Mouse (Mus musculus) forebrain, embryonic 16.5 days (tissue): ENCODE results near the gene Tardbp. TPM values are rescaled to one million over a fixed set of nuclear protein-coding genes. Genes with fewer than 3 reads are reported as not detected.

ENCODE experiments used
- ATAC-seq: fragments of 200-750 bp; cut with Nextera tagmentation; 2 replicates; pipeline ENCODE4 v1.8.0; 2017; ENCODE audit warnings: mild to moderate bottlenecking, moderate library complexity
- H3K27ac ChIP-seq: fragments of 300-500 bp; sonication (generic); 2 replicates; pipeline ENCODE4 v1.5.1; 2014; ENCODE audit warnings: low read length, control low read depth
- H3K27me3 ChIP-seq: fragments of 300-500 bp; sonication (generic); replicated peaks from 2 replicates; pipeline ENCODE4 v1.6.1; 2014; ENCODE audit warnings: low read length; ENCODE audit not compliant: control insufficient read depth, insufficient read depth
- H3K36me3 ChIP-seq: fragments of 300-500 bp; sonication (generic); 2 replicates; pipeline ENCODE4 v1.6.1; 2014; ENCODE audit not compliant: control insufficient read depth, insufficient read depth
- H3K4me1 ChIP-seq: fragments of 300-500 bp; sonication (generic); replicated peaks from 2 replicates; pipeline ENCODE4 v1.6.1; 2014; ENCODE audit warnings: low read length; ENCODE audit not compliant: control insufficient read depth, insufficient read depth
- H3K4me2 ChIP-seq: fragments of 300-500 bp; sonication (generic); 2 replicates; pipeline ENCODE4 v1.6.1; 2014; ENCODE audit warnings: mild to moderate bottlenecking, low read length, control low read depth
- H3K4me3 ChIP-seq: fragments of 300-500 bp; sonication (generic); replicated peaks from 2 replicates; pipeline ENCODE4 v1.5.1; 2014; ENCODE audit warnings: mild to moderate bottlenecking, low read length, control low read depth
- H3K9ac ChIP-seq: fragments of 300-500 bp; sonication (generic); replicated peaks from 2 replicates; pipeline ENCODE4 v1.6.1; 2014; ENCODE audit warnings: low read depth, low read length, control low read depth
- H3K9me3 ChIP-seq: fragments of 300-500 bp; sonication (generic); 2 replicates; pipeline ENCODE4 v1.6.1; 2016; ENCODE audit warnings: low read length; ENCODE audit not compliant: control insufficient read depth
- WGBS: fragments of 180-500 bp; shearing (Covaris S2); extraction: QIAGEN DNeasy Blood & Tissue Kit; methylation state at CpG from one replicate; pipeline ENCODE4 v1.1.7; 2014; 5-methylcytosine and 5-hydroxymethylcytosine counted together
- polyA plus RNA-seq: library from polyadenylated mRNA; unstranded; fragments of >200 nt; fragmentation: Nextera tagmentation; extraction: Ambion mirVana; gene quantifications from 2 replicates; pipeline ENCODE4 v1.2.1, GENCODE M21; 2015

The Tardbp gene
- polyA plus RNA-seq, 1 experiment from 2014 or later, result 277 TPM

- Histone ChIP-seq H3K4me2 (no peak overlapping the region), H3K9me3 (no peaks in the 10 kb centered on the region), H3K4me3 (no peak overlapping the region), H3K4me1 (no peaks in the 10 kb centered on the region), H3K27me3 (no peaks in the 10 kb centered on the region), H3K27ac (no peak overlapping the region), H3K36me3 (peaks cover 13% of the 10 kb centered on the region; the same call in 1 of the 2 replicates), H3K9ac (no peak overlapping the region)
- ATAC-seq, result no peak
- 87% methylated on average over 4 of the region's 4 CpGs for WGBS
Measured at GRCm38 (mm10) chr4:148583257-148583656, 43.6 kb downstream of the Tardbp start.

- 93% methylated on average over 5 of the region's 5 CpGs for WGBS
- Histone ChIP-seq H3K4me2 (no peak overlapping the region), H3K27me3 (no peaks in the 10 kb centered on the region), H3K36me3 (peaks cover 25% of the 10 kb centered on the region), H3K27ac (no peak overlapping the region), H3K4me3 (no peak overlapping the region), H3K9me3 (no peaks in the 10 kb centered on the region), H3K9ac (no peak overlapping the region), H3K4me1 (no peaks in the 10 kb centered on the region)
- ATAC-seq, result 0 out of 2 replicates have a peak, but pooled peaks have one; percentile 38
Measured at GRCm38 (mm10) chr4:148581422-148581821, 45.4 kb downstream of the Tardbp start.

GRCm38 (mm10) chr4:148580765-148581164 lies 46.1 kb downstream of the Tardbp start:
- no peaks in the 10 kb centered on the region for H3K9me3 ChIP-seq
- no peaks in the 10 kb centered on the region for H3K27me3 ChIP-seq
- no peaks in the 10 kb centered on the region for H3K4me1 ChIP-seq
- no peak overlapping the region for H3K27ac ChIP-seq
- H3K4me3 ChIP-seq, result no peak overlapping the region
- H3K9ac ChIP-seq, result no peak overlapping the region
- no peak overlapping the region for H3K4me2 ChIP-seq
- 88% methylated on average over 9 of the region's 9 CpGs for WGBS
- 0 out of 2 replicates have a peak, but pooled peaks have one; percentile 4 for ATAC-seq
- peaks cover 31% of the 10 kb centered on the region for H3K36me3 ChIP-seq

DNA sequence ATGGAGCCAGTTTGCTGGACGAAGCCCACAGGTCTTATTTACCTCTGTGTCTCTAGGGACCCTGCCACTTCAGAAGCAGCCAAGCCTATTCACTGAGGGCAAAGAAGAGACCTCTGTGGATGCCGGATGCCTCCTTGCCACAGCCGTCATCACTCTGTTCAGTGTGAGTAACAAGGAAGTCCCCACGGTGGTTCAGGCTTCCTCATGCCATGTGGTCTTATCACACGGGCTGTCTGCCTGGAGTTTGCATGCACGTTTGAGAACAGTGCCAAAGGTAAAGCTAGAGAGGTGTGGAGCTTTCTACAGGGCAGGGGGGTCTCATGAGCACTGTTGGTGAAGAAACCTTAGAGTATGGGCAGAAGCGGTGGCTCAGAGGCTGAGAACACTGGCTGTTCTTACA lies 53.6 kb downstream of the Tardbp start:
- no peaks in the 10 kb centered on the region for H3K9me3 ChIP-seq
- H3K4me3 ChIP-seq, result no peak overlapping the region
- H3K9ac ChIP-seq, result no peak overlapping the region
- H3K4me1 ChIP-seq, result no peaks in the 10 kb centered on the region
- WGBS, result 92% methylated on average over 7 of the region's 7 CpGs
- H3K27ac ChIP-seq, result no peak overlapping the region
- H3K27me3 ChIP-seq, result no peaks in the 10 kb centered on the region
- no peak overlapping the region for H3K4me2 ChIP-seq
- H3K36me3 ChIP-seq, result peaks cover 79% of the 10 kb centered on the region
- no peak for ATAC-seq

DNA sequence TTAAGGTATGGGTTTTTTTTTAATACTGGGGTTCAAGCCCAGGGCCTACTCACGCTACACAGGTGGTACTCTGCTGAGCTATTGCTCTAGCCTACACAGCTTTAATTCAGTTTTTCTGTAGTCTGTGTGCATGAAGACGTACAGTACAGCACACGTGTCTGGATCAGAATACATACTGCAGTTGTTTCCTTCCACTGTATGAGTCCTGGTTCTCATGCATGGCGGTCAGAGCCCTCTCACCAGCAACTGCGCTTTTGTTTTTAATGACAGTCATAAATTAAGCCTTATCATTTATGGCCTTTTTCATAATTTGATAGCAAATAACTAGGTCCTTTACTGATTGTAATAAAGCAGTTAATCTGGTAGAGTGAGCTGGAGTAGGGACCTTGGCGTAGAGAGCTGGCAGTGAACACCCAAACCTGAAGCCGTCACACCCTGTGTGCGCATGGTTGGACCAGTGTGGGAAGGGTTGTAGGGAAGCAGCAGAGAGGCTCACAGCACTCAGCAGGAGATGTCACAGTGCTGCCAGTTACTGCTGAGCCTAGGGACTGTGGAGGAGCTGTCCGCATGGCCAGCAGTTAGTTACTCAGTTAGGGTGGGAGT lies 56.0 kb downstream of the Tardbp start:
- no peak overlapping the region for H3K9ac ChIP-seq
- no peak for ATAC-seq
- WGBS, result 96% methylated on average over 9 of the region's 9 CpGs
- H3K4me3 ChIP-seq, result no peak overlapping the region
- H3K27me3 ChIP-seq, result no peaks in the 10 kb centered on the region
- H3K9me3 ChIP-seq, result no peaks in the 10 kb centered on the region
- H3K36me3 ChIP-seq, result peaks cover 78% of the 10 kb centered on the region
- no peak overlapping the region for H3K27ac ChIP-seq
- H3K4me2 ChIP-seq, result no peak overlapping the region
- no peaks in the 10 kb centered on the region for H3K4me1 ChIP-seq

DNA sequence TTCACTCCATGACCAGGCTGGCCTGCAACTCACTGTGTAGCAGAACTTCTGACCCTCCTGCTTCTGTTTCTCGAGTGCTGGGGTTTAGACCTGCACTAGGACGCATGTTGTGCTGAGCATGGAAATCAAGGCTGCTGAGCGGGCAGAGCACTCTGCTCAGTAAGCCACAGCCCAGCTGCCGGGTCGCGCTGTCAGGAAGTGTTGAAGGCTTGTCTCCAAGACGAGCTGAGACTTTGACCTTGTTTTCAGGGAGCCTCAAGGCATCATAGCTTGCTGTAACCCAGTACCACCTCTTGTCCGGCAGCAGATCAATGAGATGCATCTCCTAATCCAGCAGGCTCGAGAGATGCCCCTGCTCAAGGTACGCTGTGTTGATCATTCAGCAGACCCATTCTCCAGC lies 56.7 kb downstream of the Tardbp start:
- Histone ChIP-seq H3K4me3 (no peak overlapping the region), H3K27me3 (no peaks in the 10 kb centered on the region), H3K4me2 (no peak overlapping the region), H3K4me1 (no peaks in the 10 kb centered on the region), H3K27ac (no peak overlapping the region), H3K36me3 (peaks cover 77% of the 10 kb centered on the region), H3K9ac (no peak overlapping the region), H3K9me3 (no peaks in the 10 kb centered on the region)
- ATAC-seq, result no peak
- WGBS, result 91% methylated on average over 10 of the region's 10 CpGs

DNA sequence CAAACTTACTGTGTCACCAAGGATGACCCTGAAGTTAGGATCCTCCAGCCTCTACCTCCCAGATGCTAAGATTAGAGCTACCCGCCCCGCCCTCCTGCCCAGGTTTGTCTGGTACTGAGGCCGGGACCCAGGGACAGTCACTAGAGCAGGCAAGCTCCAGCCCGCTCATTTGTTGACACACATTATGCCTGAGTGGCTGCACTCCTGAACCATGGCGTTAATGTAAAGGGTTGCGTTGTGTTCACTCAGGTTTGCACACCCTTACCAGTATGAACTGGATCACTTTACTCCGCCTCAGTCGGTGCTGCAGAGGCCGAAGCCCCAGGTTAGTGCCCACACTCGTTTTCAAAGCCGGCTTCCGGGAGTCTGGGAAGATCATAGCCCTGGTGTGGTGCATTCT lies 63.2 kb downstream of the Tardbp start:
- H3K4me2 ChIP-seq, result no peak overlapping the region
- no peak overlapping the region for H3K27ac ChIP-seq
- no peaks in the 10 kb centered on the region for H3K27me3 ChIP-seq
- no peak overlapping the region for H3K4me3 ChIP-seq
- H3K4me1 ChIP-seq, result peaks cover 8% of the 10 kb centered on the region
- no peak for ATAC-seq
- H3K36me3 ChIP-seq, result peaks cover 67% of the 10 kb centered on the region
- 93% methylated on average over 12 of the region's 12 CpGs for WGBS
- no peaks in the 10 kb centered on the region for H3K9me3 ChIP-seq
- no peak overlapping the region for H3K9ac ChIP-seq

- peaks cover 59% of the 10 kb centered on the region for H3K36me3 ChIP-seq
- no peaks in the 10 kb centered on the region for H3K27me3 ChIP-seq
- peaks cover 12% of the 10 kb centered on the region for H3K4me1 ChIP-seq
- H3K27ac ChIP-seq, result no peak overlapping the region
- H3K9ac ChIP-seq, result no peak overlapping the region
- 94% methylated on average over 17 of the region's 17 CpGs for WGBS
- H3K9me3 ChIP-seq, result no peaks in the 10 kb centered on the region
- ATAC-seq, result no peak
- H3K4me3 ChIP-seq, result no peak overlapping the region
- no peak overlapping the region for H3K4me2 ChIP-seq
Measured at GRCm38 (mm10) chr4:148562676-148563075, 64.1 kb downstream of the Tardbp start.
